Mouse (Mus musculus) neural tube, embryonic 14.5 days (tissue): ENCODE measurements at regions not wholly inside any gene's neighbourhood (a gene's known extent, or its start where the extent isn't known, plus 50 kb on each side); places are given as distances from the start of the nearest gene placed in this dataset.
"Not testable (repeated sequence)": the region's sequence is repeated elsewhere in the genome, so short reads cannot be mapped to it uniquely, and the experiment has no call there.

Experiments
- ATAC-seq: fragments of 200-750 bp; cut with Nextera tagmentation; 2 replicates; pipeline ENCODE4 v1.8.0; 2017; ENCODE audit warnings: low read depth, mild to moderate bottlenecking, moderate TSS enrichment, moderate library complexity
- H3K27ac ChIP-seq: fragments of 300-500 bp; sonication (generic); 2 replicates; pipeline ENCODE4 v1.5.1; 2014; ENCODE audit warnings: low read depth, mild to moderate bottlenecking, control low read depth, low read length, moderate library complexity, mixed read lengths
- H3K27me3 ChIP-seq: fragments of 300-500 bp; sonication (generic); 2 replicates; pipeline ENCODE4 v1.6.1; 2014; ENCODE audit warnings: low read length; ENCODE audit not compliant: control insufficient read depth, insufficient read depth
- H3K36me3 ChIP-seq: fragments of 300-500 bp; sonication (generic); 2 replicates; pipeline ENCODE4 v1.6.1; 2014; ENCODE audit warnings: low read length, mixed read lengths; ENCODE audit not compliant: control insufficient read depth, insufficient read depth
- H3K4me1 ChIP-seq: fragments of 300-500 bp; sonication (generic); 2 replicates; pipeline ENCODE4 v1.6.1; 2014; ENCODE audit warnings: low read length; ENCODE audit not compliant: control insufficient read depth, insufficient read depth
- H3K4me2 ChIP-seq: fragments of 300-500 bp; sonication (generic); 2 replicates; pipeline ENCODE4 v1.6.1; 2014; ENCODE audit warnings: mild to moderate bottlenecking, low read depth, low read length, control low read depth
- H3K4me3 ChIP-seq: fragments of 300-500 bp; sonication (generic); 2 replicates; pipeline ENCODE4 v1.5.1; 2014; ENCODE audit warnings: low read depth, low read length, control low read depth, mixed read lengths
- H3K9ac ChIP-seq: fragments of 300-500 bp; sonication (generic); replicated peaks from 2 replicates; pipeline ENCODE4 v1.6.1; 2014; ENCODE audit warnings: low read depth, mild to moderate bottlenecking, control low read depth, low read length, mixed read lengths
- H3K9me3 ChIP-seq: fragments of 300-500 bp; sonication (generic); 2 replicates; pipeline ENCODE4 v1.6.1; 2016; ENCODE audit warnings: low read length; ENCODE audit not compliant: control insufficient read depth
- WGBS: fragments of 180-500 bp; shearing (Covaris S2); extraction: QIAGEN DNeasy Blood & Tissue Kit; methylation state at CpG from one replicate; pipeline ENCODE4 v1.1.7; 2014; 5-methylcytosine and 5-hydroxymethylcytosine counted together

- no peaks in the 10 kb centered on the region for H3K27me3 ChIP-seq
- no peak overlapping the region for H3K4me3 ChIP-seq
- 14% methylated on average over 5 of the region's 5 CpGs for WGBS
- no peaks in the 10 kb centered on the region for H3K36me3 ChIP-seq
- no peaks in the 10 kb centered on the region for H3K4me1 ChIP-seq
- no peak overlapping the region for H3K27ac ChIP-seq
- no peak overlapping the region for H3K9ac ChIP-seq
- no peaks in the 10 kb centered on the region for H3K9me3 ChIP-seq
- H3K4me2 ChIP-seq, result no peak overlapping the region
- ATAC-seq, result no peak
Measured at GRCm38 (mm10) chr5:97299631-97300030, 92.5 kb downstream of the Naa11 start.

DNA sequence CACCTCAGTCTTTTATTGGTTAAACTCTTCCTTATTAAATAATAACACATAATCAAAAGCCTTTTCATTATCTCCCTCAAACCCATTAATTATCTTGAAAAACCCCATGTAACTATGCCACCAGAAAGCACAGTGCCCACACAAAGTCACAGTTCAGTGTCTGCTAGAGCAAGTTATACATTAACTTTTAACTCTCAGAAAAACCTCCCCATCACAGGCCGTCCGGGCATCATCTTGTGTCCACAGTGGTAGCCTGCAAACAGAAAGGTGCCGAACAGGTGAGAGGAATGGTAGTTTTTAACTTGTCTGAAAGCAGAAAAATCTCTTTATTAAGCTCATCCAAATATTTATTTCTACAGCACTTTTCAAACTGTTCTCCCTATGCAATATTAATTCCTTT lies 96.0 kb downstream of the Naa11 start:
- no peak overlapping the region for H3K9ac ChIP-seq
- H3K27ac ChIP-seq, result no peak overlapping the region
- ATAC-seq, result no peak
- H3K9me3 ChIP-seq, result no peaks in the 10 kb centered on the region
- H3K4me3 ChIP-seq, result no peak overlapping the region
- H3K4me1 ChIP-seq, result no peaks in the 10 kb centered on the region
- no peak overlapping the region for H3K4me2 ChIP-seq
- no peaks in the 10 kb centered on the region for H3K27me3 ChIP-seq
- WGBS, result 45% methylated on average over 3 of the region's 3 CpGs
- no peaks in the 10 kb centered on the region for H3K36me3 ChIP-seq

DNA sequence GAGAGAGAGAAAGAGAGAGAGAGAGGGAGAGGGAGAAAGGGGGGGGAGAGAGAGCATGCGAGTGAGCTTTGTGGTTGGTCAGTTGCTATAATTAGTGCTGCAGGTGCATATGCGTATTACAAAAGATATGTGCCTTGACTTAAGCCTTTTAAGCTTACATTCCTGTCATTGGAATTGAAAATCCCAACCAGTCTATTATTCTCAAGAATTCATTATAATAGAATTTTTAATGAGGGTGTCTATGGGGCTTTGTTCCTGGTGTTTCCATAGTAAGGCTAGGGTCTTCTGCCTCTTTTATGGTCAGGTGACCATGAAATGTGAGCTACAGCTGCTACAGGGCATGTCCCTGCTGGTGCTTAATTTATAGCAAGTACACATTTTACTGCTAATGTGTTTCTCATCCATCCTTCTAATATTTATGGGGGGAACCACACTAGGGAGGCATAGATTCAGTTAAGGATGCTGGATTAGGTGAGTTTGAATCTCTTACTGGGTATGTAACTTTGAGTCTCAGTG lies 102.0 kb downstream of the Naa11 start:
- Histone ChIP-seq H3K36me3 (no peaks in the 10 kb centered on the region), H3K27me3 (no peaks in the 10 kb centered on the region), H3K4me2 (no peak overlapping the region), H3K9ac (no peak overlapping the region), H3K27ac (no peak overlapping the region), H3K4me3 (no peak overlapping the region), H3K9me3 (no peaks in the 10 kb centered on the region), H3K4me1 (no peaks in the 10 kb centered on the region)
- 29% methylated on average over 2 of the region's 2 CpGs for WGBS
- peak; percentile 41; the same call in 1 of the 2 replicates for ATAC-seq

DNA sequence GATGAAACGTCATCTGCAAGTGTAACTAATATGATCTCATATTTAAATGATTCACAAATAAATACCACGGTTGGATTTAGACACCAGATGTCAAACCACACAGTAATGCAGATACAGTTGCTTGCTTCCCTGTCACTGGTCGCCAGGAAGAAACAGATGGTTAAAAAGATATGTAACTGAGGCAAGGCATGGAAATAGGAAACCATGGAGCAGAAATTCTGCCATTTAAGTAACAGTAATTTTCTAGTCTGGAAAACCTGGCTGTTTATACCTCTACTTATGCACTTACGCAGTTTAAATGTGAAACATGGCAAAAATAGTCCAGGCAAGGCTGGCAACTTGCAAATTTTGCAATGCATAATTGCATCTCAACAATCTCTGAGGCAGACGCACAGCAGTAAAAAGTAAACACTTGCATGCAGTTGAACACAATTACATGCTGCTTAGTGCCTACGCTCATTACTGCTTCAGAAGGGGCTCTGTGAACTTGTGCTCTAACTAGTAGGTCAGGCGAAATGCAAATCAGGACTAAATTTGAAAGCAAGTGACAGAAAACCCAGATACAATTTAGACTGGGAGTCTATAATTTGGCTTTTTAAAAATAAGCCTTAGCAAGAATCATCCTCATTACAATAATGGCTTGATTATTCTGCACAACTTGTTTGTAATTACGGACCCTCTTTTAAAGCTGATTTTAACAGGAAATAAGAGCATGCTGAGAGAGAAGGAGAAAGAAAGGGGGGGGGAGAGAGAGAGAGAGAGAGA lies 102.6 kb downstream of the Naa11 start:
- Histone ChIP-seq H3K27ac (no peak overlapping the region), H3K4me3 (no peak overlapping the region), H3K9me3 (no peaks in the 10 kb centered on the region), H3K4me2 (no peak overlapping the region), H3K9ac (no peak overlapping the region), H3K27me3 (no peaks in the 10 kb centered on the region), H3K4me1 (no peaks in the 10 kb centered on the region), H3K36me3 (no peaks in the 10 kb centered on the region)
- WGBS, result 54% methylated on average over 8 of the region's 8 CpGs
- no peak for ATAC-seq

DNA sequence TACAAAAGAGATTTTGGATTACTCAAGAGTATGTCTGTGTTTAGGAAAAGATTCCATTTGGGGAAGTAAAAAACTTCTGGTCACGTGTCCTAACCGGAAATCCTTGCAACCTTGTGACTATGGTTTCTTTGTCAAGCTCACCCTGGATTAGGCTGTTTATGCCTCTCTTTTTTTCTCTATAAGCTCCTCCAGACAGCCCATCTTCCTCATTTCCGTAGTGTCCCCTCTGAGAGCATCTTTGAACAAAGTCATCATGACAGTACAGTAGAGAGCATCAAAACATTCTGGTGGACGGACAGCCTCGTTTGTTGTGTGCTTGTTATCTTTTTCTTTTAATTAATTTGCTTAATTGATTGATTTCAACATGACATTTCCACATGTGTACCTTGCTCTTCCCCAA lies 112.7 kb downstream of the Naa11 start:
- H3K4me1 ChIP-seq, result no peaks in the 10 kb centered on the region
- no peak for ATAC-seq
- no peak overlapping the region for H3K4me3 ChIP-seq
- H3K27ac ChIP-seq, result no peak overlapping the region
- H3K36me3 ChIP-seq, result no peaks in the 10 kb centered on the region
- 81% methylated on average over 5 of the region's 5 CpGs for WGBS
- no peaks in the 10 kb centered on the region for H3K9me3 ChIP-seq
- H3K27me3 ChIP-seq, result no peaks in the 10 kb centered on the region
- H3K4me2 ChIP-seq, result no peak overlapping the region
- no peak overlapping the region for H3K9ac ChIP-seq

DNA sequence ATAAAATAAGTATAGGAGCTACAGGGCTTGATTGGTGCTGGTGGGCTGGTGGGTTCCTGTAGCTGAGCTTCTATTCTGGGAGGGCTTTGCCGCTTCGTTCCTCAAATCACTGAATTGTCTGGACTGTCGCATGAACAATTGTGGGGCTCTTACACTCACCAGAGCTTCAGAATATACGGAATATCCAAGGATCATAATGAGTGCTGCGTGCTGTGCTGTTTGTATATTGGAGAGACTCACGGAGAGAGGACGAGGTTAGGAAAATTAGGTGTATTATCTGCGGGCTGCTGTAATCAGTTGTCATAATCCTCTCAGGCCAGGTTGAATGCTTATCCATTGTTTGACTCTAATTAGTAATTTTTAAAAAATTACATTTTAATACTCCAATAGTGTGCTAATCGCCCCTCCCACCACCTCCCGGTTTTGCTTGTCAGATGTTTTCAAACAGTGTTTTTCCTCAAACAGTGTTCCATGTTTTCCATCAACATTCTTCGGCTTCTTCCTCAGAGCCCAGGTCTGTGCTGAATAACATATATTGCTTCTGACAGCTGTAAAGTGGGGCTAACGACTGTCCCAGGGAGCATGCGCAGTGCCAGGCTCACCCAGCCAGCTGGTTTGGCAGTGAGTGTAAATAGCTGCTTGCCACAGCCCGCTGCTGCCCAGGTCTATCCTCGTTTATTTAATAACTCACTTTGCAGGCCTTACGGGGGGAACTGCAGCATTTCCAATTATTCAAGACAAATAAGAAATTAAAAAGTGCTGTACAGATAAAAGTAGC lies 114.2 kb downstream of the Naa11 start:
- no peak for ATAC-seq
- Histone ChIP-seq H3K27ac (no peak overlapping the region), H3K4me3 (no peak overlapping the region), H3K9ac (no peak overlapping the region), H3K4me1 (no peaks in the 10 kb centered on the region), H3K4me2 (no peak overlapping the region), H3K36me3 (no peaks in the 10 kb centered on the region), H3K9me3 (no peaks in the 10 kb centered on the region), H3K27me3 (no peaks in the 10 kb centered on the region)
- WGBS, result 71% methylated on average over 16 of the region's 16 CpGs

DNA sequence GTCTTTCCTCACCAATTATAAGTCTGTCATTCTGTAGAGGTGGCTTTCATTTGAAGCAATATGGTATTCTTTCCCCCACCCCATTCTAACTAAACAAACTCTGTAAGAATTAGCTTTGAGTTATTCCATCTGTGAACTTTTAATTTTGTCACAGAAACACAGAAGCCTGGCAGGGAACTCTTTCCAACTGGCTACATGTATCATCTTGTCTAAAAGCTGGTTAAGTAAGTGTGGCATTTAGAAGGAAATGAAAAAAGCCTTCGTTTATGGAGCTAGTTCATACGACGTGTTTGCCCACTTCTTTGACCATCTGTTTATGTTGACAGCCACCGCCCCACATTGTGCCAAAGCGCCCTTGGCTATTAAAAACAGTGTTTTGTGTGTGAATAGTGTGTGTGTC lies 115.5 kb downstream of the Naa11 start:
- Histone ChIP-seq H3K4me3 (no peak overlapping the region), H3K27me3 (no peaks in the 10 kb centered on the region), H3K9me3 (no peaks in the 10 kb centered on the region), H3K9ac (no peak overlapping the region), H3K27ac (no peak overlapping the region), H3K4me1 (no peaks in the 10 kb centered on the region), H3K36me3 (no peaks in the 10 kb centered on the region), H3K4me2 (no peak overlapping the region)
- WGBS, result 73% methylated on average over 5 of the region's 5 CpGs
- ATAC-seq, result no peak

GRCm38 (mm10) chr5:97264666-97265065 lies 127.5 kb downstream of the Naa11 start:
- WGBS, result 96% methylated on average over 12 of the region's 12 CpGs

GRCm38 (mm10) chr5:97257106-97257505 lies 135.1 kb downstream of the Naa11 start:
- Histone ChIP-seq H3K4me2 (no peak overlapping the region), H3K27me3 (no peaks in the 10 kb centered on the region), H3K4me3 (no peak overlapping the region), H3K9me3 (no peaks in the 10 kb centered on the region; the same call in 1 of the 2 replicates), H3K27ac (no peak overlapping the region), H3K36me3 (no peaks in the 10 kb centered on the region), H3K4me1 (no peaks in the 10 kb centered on the region), H3K9ac (no peak overlapping the region)
- no peak for ATAC-seq
- 81% methylated on average over 1 of the region's 1 CpGs for WGBS

More at GRCm38 (mm10) chr5:97264666-97265065, 127.5 kb downstream of the Naa11 start:
- H3K9ac ChIP-seq, H3K27me3 ChIP-seq, H3K4me1 ChIP-seq, H3K4me2 ChIP-seq, H3K4me3 ChIP-seq, H3K36me3 ChIP-seq, H3K9me3 ChIP-seq, H3K27ac ChIP-seq, ATAC-seq: not testable (repeated sequence)
